In the genomic region with DNA sequence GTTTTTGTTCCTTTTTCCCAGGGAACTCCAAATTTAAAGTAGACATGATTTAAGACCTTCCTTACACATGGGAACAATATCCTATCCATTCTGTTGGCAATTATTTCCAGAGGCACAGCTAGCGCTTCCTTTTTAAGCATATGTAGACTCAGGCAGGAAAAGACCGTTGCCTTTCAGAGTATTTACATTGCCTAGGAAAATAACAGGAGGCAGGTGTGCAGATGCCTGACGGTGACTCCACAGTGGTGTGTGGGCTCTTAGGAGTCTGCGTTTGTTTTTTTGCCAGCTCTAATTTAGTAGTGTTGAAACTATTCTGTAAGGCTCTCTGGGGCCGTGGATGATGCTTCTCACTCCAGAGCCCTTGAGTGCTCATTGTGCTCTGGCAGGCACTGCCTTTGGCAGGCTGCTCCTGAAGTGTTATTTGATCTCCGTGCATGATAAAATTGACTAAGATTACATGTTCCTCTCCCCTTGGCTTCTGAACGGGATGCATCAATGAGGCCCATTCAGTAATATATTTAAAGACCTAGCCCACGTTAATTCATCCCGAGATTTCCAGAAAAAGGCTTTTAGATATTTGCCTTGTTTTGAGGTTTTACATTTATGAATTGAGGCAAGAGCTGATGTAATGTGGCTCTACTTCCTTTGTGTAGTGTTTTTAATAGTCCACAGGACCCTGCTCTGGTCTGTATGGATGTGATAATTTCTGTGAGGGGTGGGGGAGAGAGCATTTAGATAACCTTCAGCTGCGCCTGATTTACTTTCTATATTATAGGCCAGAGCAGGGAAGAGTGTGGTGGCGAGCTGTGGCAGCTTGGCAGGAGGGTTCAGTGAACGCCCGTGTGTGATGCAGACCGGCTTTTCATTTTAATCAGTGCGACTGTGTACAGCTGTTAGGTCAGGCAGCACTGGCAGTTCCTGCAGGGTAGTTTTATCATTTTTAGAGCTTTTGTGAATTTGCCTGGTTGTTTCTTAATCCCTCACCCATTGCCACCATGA, we compare ENCODE assay signal across 8 mouse cellular contexts.
A peak's percentile ranks its signal among the peaks of the same experiment; 100 is the strongest.
DNase-seq lines count a peak whose midpoint lies in the region; ATAC-seq and TF ChIP-seq lines count a peak whose summit lies in the region.

No protein-coding gene starts in this region.

- no peaks in the 10 kb centered on the region for H3K27me3 ChIP-seq in forebrain, embryonic 11.5 days (ENCODE audit: control insufficient read depth, insufficient read depth, low read length)
- no peaks in the 10 kb centered on the region for H3K27me3 ChIP-seq in liver, embryonic 12.5 days (replicated peaks)
- H3K27me3 ChIP-seq in myocyte (ENCODE audit: control insufficient read depth, insufficient read depth, insufficient read length), result no peaks in the 10 kb centered on the region

- peak overlapping the region; percentile 20; the same call in 1 of the 2 replicates for H3K9ac ChIP-seq in forebrain, embryonic 11.5 days (ENCODE audit: low read length)
- H3K9ac ChIP-seq in liver, embryonic 12.5 days, result peak overlapping the region; percentile 27

- peak; percentile 10 for DNase-seq in layer of hippocampus, adult 11-12 months (ENCODE audit: low spot score)
- no peak for DNase-seq in layer of hippocampus, postnatal 25 days (ENCODE audit: extremely low spot score in 1 of 2, low spot score in 1 of 2)
- peak; percentile 56 for DNase-seq in adrenal gland, postnatal 10 days
- peak; percentile 57 for DNase-seq in forebrain, embryonic 11.5 days (ENCODE audit: low spot score)
- DNase-seq in heart, postnatal 14 days, result peak; percentile 25 to 29
- no peak for DNase-seq in yolk sac, embryonic 10.5 days (ENCODE audit: low spot score)

- no peaks in the 10 kb centered on the region for H3K9me3 ChIP-seq in forebrain, embryonic 11.5 days (ENCODE audit: control insufficient read depth, low read length)
- no peaks in the 10 kb centered on the region for H3K9me3 ChIP-seq in liver, embryonic 12.5 days (replicated peaks)

- ATAC-seq in forebrain, embryonic 11.5 days (replicated peaks; ENCODE audit: low FRiP score), result peak; percentile 57
- ATAC-seq in liver, embryonic 12.5 days, result peak; percentile 66

- intact Hi-C loops in heart, postnatal 14 days (cut with DNase I), result loop anchor here (5.0 kb wide), 1 partner anchor 34 kb away; no protein-coding TSS in a partner anchor

- 6% methylated on average over 15 of the region's 15 CpGs for WGBS in forebrain, embryonic 11.5 days
- 11% methylated on average over 15 of the region's 15 CpGs for WGBS in liver, embryonic 12.5 days (ENCODE audit: insufficient replicate concordance)

- H3ac ChIP-seq in myocyte (ENCODE audit: control insufficient read depth, insufficient read length), result no peak overlapping the region

- peak overlapping the region; percentile 3; the same call in 1 of the 2 replicates for H3K4me3 ChIP-seq in forebrain, embryonic 11.5 days (ENCODE audit: low read depth, low read length)
- peak overlapping the region; percentile 70 for H3K4me3 ChIP-seq in liver, embryonic 12.5 days
- peak overlapping the region; percentile 27 for H3K4me3 ChIP-seq in myocyte

- H3K27ac ChIP-seq in forebrain, embryonic 11.5 days (ENCODE audit: low read depth, low read length), result peak overlapping the region; percentile 65
- H3K27ac ChIP-seq in liver, embryonic 12.5 days, result peak overlapping the region; percentile 12

- H3K79me2 ChIP-seq in myocyte (ENCODE audit: control insufficient read depth, insufficient read depth), result peaks cover 89% of the 10 kb centered on the region

- TF ChIP-seq POLR2A in myocyte (IDR thresholded peaks at IDR 0.05; ENCODE audit: insufficient read length, low read depth), result no peak

- no peaks in the 10 kb centered on the region for H3K36me3 ChIP-seq in forebrain, embryonic 11.5 days (ENCODE audit: control insufficient read depth, insufficient read depth, low read length)
- H3K36me3 ChIP-seq in liver, embryonic 12.5 days, result no peaks in the 10 kb centered on the region
- H3K36me3 ChIP-seq in myocyte (ENCODE audit: control insufficient read depth, insufficient read depth), result no peaks in the 10 kb centered on the region

- peak overlapping the region; percentile 73 for H3K4me2 ChIP-seq in forebrain, embryonic 11.5 days (ENCODE audit: low read depth, low read length, severe bottlenecking)
- H3K4me2 ChIP-seq in liver, embryonic 12.5 days, result peak overlapping the region; percentile 97
- peak overlapping the region; percentile 82 for H3K4me2 ChIP-seq in myocyte (ENCODE audit: low read depth)

- peaks cover 20% of the 10 kb centered on the region for H3K4me1 ChIP-seq in forebrain, embryonic 11.5 days (replicated peaks; ENCODE audit: control insufficient read depth, insufficient read depth, low read length)
- H3K4me1 ChIP-seq in liver, embryonic 12.5 days, result peaks cover 64% of the 10 kb centered on the region

TF ChIP-seq in myocyte, 11 proteins besides CTCF, POLR2A, EP300 and RAD21:
- TF ChIP-seq SRF (IDR thresholded peaks at IDR 0.05; ENCODE audit: control insufficient read depth, insufficient read length, low read depth) (no peak), TCF3 (IDR thresholded peaks at IDR 0.05; ENCODE audit: insufficient read length, low read depth) (no peak), POLR2AphosphoS2 (IDR thresholded peaks at IDR 0.05; ENCODE audit: insufficient read length, low read depth) (no peak), MYOD1 (IDR thresholded peaks at IDR 0.05; ENCODE audit: control insufficient read depth in 1 of 3, insufficient read length in 2 of 3, low read depth in 2 of 3) (peak in 2 of 3 experiments; percentile 13 to 41), MYOG (IDR thresholded peaks at IDR 0.05; ENCODE audit: control insufficient read depth in 1 of 3, insufficient read depth in 1 of 3, insufficient read length in 2 of 3, low read depth in 2 of 3) (peak in 1 of 3 experiments; percentile 47)

Comparison
In these comparisons a context has a peak if more than half of its experiments do, and no peak if none do; other contexts are left out.
1. DNase-seq: peak in layer of hippocampus, adult 11-12 months (single experiment), adrenal gland, postnatal 10 days (single experiment), forebrain, embryonic 11.5 days (single experiment) and heart, postnatal 14 days (2 of 2); none in layer of hippocampus, postnatal 25 days (0 of 2) and yolk sac, embryonic 10.5 days (single experiment).
2. H3K4me3 ChIP-seq: peak in every context shown above with its lines; median percentile 70 in liver, embryonic 12.5 days; 27 in myocyte; 3 in forebrain, embryonic 11.5 days.
3. Peak in every context shown above with its lines, with median percentiles within 50 percentile points of each other: H3K4me2 ChIP-seq.